Mouse (Mus musculus) forebrain, embryonic 13.5 days (tissue): ENCODE measurements around the gene Zfp367. TPM values are rescaled to one million over a fixed set of nuclear protein-coding genes. Genes with fewer than 3 reads are reported as not detected.

Experiments
- ATAC-seq: fragments of 200-750 bp; cut with Nextera tagmentation; 2 replicates; pipeline ENCODE4 v1.8.0; 2017
- H3K27ac ChIP-seq: fragments of 300-500 bp; sonication (generic); 2 replicates; pipeline ENCODE4 v1.5.1; 2015; ENCODE audit warnings: inconsistent platforms, mild to moderate bottlenecking, moderate library complexity
- H3K27me3 ChIP-seq: fragments of 300-500 bp; sonication (generic); 2 replicates; pipeline ENCODE4 v1.6.1; 2015; ENCODE audit warnings: mild to moderate bottlenecking, inconsistent platforms
- H3K36me3 ChIP-seq: fragments of 300-500 bp; sonication (generic); 2 replicates; pipeline ENCODE4 v1.6.1; 2015; ENCODE audit warnings: mild to moderate bottlenecking, inconsistent platforms; ENCODE audit not compliant: poor library complexity, severe bottlenecking
- H3K4me1 ChIP-seq: fragments of 300-500 bp; sonication (generic); 2 replicates; pipeline ENCODE4 v1.6.1; 2015; ENCODE audit warnings: inconsistent platforms
- H3K4me2 ChIP-seq: fragments of 300-500 bp; sonication (generic); 2 replicates; pipeline ENCODE4 v1.6.1; 2015; ENCODE audit warnings: inconsistent platforms, mild to moderate bottlenecking, moderate library complexity
- H3K4me3 ChIP-seq: fragments of 300-500 bp; sonication (generic); 2 replicates; pipeline ENCODE4 v1.5.1; 2015; ENCODE audit warnings: mild to moderate bottlenecking, inconsistent platforms
- H3K9ac ChIP-seq: fragments of 300-500 bp; sonication (generic); 2 replicates; pipeline ENCODE4 v1.6.1; 2015; ENCODE audit warnings: mild to moderate bottlenecking, inconsistent platforms
- H3K9me3 ChIP-seq: fragments of 300-500 bp; sonication (generic); replicated peaks from 2 replicates; pipeline ENCODE4 v1.6.1; 2016; ENCODE audit warnings: inconsistent platforms
- WGBS: fragments of 180-500 bp; shearing (Covaris S2); methylation state at CpG from one replicate; pipeline ENCODE4 v1.1.7; 2015; 5-methylcytosine and 5-hydroxymethylcytosine counted together
- polyA plus RNA-seq: library from polyadenylated mRNA; unstranded; fragments of >200 nt; fragmentation: Nextera tagmentation; extraction: Ambion mirVana; gene quantifications from 2 replicates; pipeline ENCODE4 v1.2.1, GENCODE M21; 2015

Gene Zfp367
- polyA plus RNA-seq, 1 experiment from 2014 or later, result 18.9 TPM

- ATAC-seq, result no peak
- no peak overlapping the region for H3K4me3 ChIP-seq
- H3K9me3 ChIP-seq, result no peaks in the 10 kb centered on the region
- no peak overlapping the region for H3K4me2 ChIP-seq
- WGBS, result 40% methylated on average over 5 of the region's 5 CpGs
- H3K36me3 ChIP-seq, result no peaks in the 10 kb centered on the region
- H3K4me1 ChIP-seq, result peaks cover 19% of the 10 kb centered on the region
- peaks cover 15% of the 10 kb centered on the region for H3K27me3 ChIP-seq
- no peak overlapping the region for H3K9ac ChIP-seq
- H3K27ac ChIP-seq, result no peak overlapping the region
Observed at GRCm38 (mm10) chr13:64108381-64108850, 44.6 kb downstream of the Zfp367 start.

- Histone ChIP-seq H3K27ac (no peak overlapping the region), H3K4me1 (peaks cover 19% of the 10 kb centered on the region), H3K9me3 (no peaks in the 10 kb centered on the region), H3K4me3 (no peak overlapping the region), H3K9ac (no peak overlapping the region), H3K4me2 (peak overlapping the region; percentile 15; the same call in 1 of the 2 replicates), H3K36me3 (no peaks in the 10 kb centered on the region), H3K27me3 (peaks cover 15% of the 10 kb centered on the region)
- ATAC-seq, result peak; percentile 45; the same call in 1 of the 2 replicates
- 24% methylated on average over 8 of the region's 8 CpGs for WGBS
Observed at GRCm38 (mm10) chr13:64107535-64107934, 45.5 kb downstream of the Zfp367 start.

- Histone ChIP-seq H3K36me3 (no peaks in the 10 kb centered on the region), H3K9me3 (no peaks in the 10 kb centered on the region), H3K27me3 (peaks cover 15% of the 10 kb centered on the region), H3K9ac (no peak overlapping the region), H3K4me3 (no peak overlapping the region), H3K27ac (no peak overlapping the region), H3K4me1 (peaks cover 19% of the 10 kb centered on the region), H3K4me2 (no peak overlapping the region)
- WGBS, result 38% methylated on average over 3 of the region's 3 CpGs
- ATAC-seq, result no peak
Observed at GRCm38 (mm10) chr13:64107105-64107504, 45.9 kb downstream of the Zfp367 start.

GRCm38 (mm10) chr13:64105690-64106089, 47.3 kb downstream of the Zfp367 start:
- Histone ChIP-seq H3K4me2 (no peak overlapping the region), H3K4me3 (no peak overlapping the region), H3K4me1 (peaks cover 19% of the 10 kb centered on the region), H3K27ac (no peak overlapping the region), H3K27me3 (peaks cover 15% of the 10 kb centered on the region), H3K9ac (no peak overlapping the region), H3K9me3 (no peaks in the 10 kb centered on the region), H3K36me3 (no peaks in the 10 kb centered on the region)
- no peak for ATAC-seq
- WGBS, result 91% methylated on average over 3 of the region's 3 CpGs

- H3K27me3 ChIP-seq, result peaks cover 11% of the 10 kb centered on the region; the same call in 1 of the 2 replicates
- 64% methylated on average over 3 of the region's 3 CpGs for WGBS
- no peak overlapping the region for H3K4me2 ChIP-seq
- H3K4me3 ChIP-seq, result no peak overlapping the region
- H3K36me3 ChIP-seq, result no peaks in the 10 kb centered on the region
- no peak overlapping the region for H3K9ac ChIP-seq
- no peaks in the 10 kb centered on the region for H3K4me1 ChIP-seq
- H3K27ac ChIP-seq, result no peak overlapping the region
- 0 out of 2 replicates have a peak, but pooled peaks have one; percentile 38 for ATAC-seq
- H3K9me3 ChIP-seq, result no peaks in the 10 kb centered on the region
Observed at GRCm38 (mm10) chr13:64100186-64100585, 52.8 kb downstream of the Zfp367 start.

- H3K4me3 ChIP-seq, result no peak overlapping the region
- no peak overlapping the region for H3K9ac ChIP-seq
- H3K9me3 ChIP-seq, result no peaks in the 10 kb centered on the region
- no peak overlapping the region for H3K27ac ChIP-seq
- H3K27me3 ChIP-seq, result 0 out of 2 replicates have a peak, but pooled peaks cover 5% of the 10 kb centered on the region
- no peak for ATAC-seq
- H3K36me3 ChIP-seq, result no peaks in the 10 kb centered on the region
- 80% methylated on average over 9 of the region's 9 CpGs for WGBS
- H3K4me1 ChIP-seq, result no peaks in the 10 kb centered on the region
- H3K4me2 ChIP-seq, result no peak overlapping the region
Observed at GRCm38 (mm10) chr13:64098992-64099391, 54.0 kb downstream of the Zfp367 start.

GRCm38 (mm10) chr13:64093341-64093740, 59.7 kb downstream of the Zfp367 start:
- 3% methylated on average over 1 of the region's 1 CpGs for WGBS
- ATAC-seq, result no peak

GRCm38 (mm10) chr13:64092752-64093151, 60.2 kb downstream of the Zfp367 start:
- H3K36me3 ChIP-seq, result no peaks in the 10 kb centered on the region
- H3K9me3 ChIP-seq, result no peaks in the 10 kb centered on the region
- H3K4me1 ChIP-seq, result no peaks in the 10 kb centered on the region
- H3K27ac ChIP-seq, result no peak overlapping the region
- H3K4me2 ChIP-seq, result no peak overlapping the region
- no peaks in the 10 kb centered on the region for H3K27me3 ChIP-seq
- ATAC-seq, result no peak
- H3K9ac ChIP-seq, result no peak overlapping the region
- no peak overlapping the region for H3K4me3 ChIP-seq
- 74% methylated on average over 6 of the region's 6 CpGs for WGBS

More at GRCm38 (mm10) chr13:64093341-64093740, 59.7 kb downstream of the Zfp367 start:
- no peaks in the 10 kb centered on the region for H3K36me3 ChIP-seq
- H3K4me2 ChIP-seq, result no peak overlapping the region
- H3K9me3 ChIP-seq, result no peaks in the 10 kb centered on the region
- H3K4me3 ChIP-seq, result no peak overlapping the region
- H3K27ac ChIP-seq, result no peak overlapping the region
- no peaks in the 10 kb centered on the region for H3K27me3 ChIP-seq
- H3K9ac ChIP-seq, result no peak overlapping the region
- H3K4me1 ChIP-seq, result no peaks in the 10 kb centered on the region

- WGBS, result 66% methylated on average over 3 of the region's 3 CpGs
Observed at GRCm38 (mm10) chr13:64092141-64092540, 60.9 kb downstream of the Zfp367 start.

GRCm38 (mm10) chr13:64091006-64091405, 62.0 kb downstream of the Zfp367 start:
- ATAC-seq, result no peak
- Histone ChIP-seq H3K4me1 (no peaks in the 10 kb centered on the region), H3K27ac (no peak overlapping the region), H3K9ac (no peak overlapping the region), H3K27me3 (no peaks in the 10 kb centered on the region), H3K4me2 (no peak overlapping the region), H3K9me3 (no peaks in the 10 kb centered on the region), H3K36me3 (no peaks in the 10 kb centered on the region), H3K4me3 (no peak overlapping the region)
- WGBS, result 59% methylated on average over 7 of the region's 7 CpGs

More at GRCm38 (mm10) chr13:64092141-64092540, 60.9 kb downstream of the Zfp367 start:
- no peak for ATAC-seq
- Histone ChIP-seq H3K9ac (no peak overlapping the region), H3K27ac (no peak overlapping the region), H3K36me3 (no peaks in the 10 kb centered on the region), H3K4me3 (no peak overlapping the region), H3K4me2 (no peak overlapping the region), H3K27me3 (no peaks in the 10 kb centered on the region), H3K4me1 (no peaks in the 10 kb centered on the region), H3K9me3 (no peaks in the 10 kb centered on the region)

- Histone ChIP-seq H3K36me3 (no peaks in the 10 kb centered on the region), H3K9me3 (no peaks in the 10 kb centered on the region), H3K4me2 (no peak overlapping the region), H3K4me3 (no peak overlapping the region), H3K27ac (no peak overlapping the region), H3K4me1 (no peaks in the 10 kb centered on the region), H3K27me3 (no peaks in the 10 kb centered on the region), H3K9ac (no peak overlapping the region)
- ATAC-seq, result no peak
- WGBS, result 86% methylated on average over 5 of the region's 5 CpGs
Observed at GRCm38 (mm10) chr13:64090278-64090677, 62.7 kb downstream of the Zfp367 start.

GRCm38 (mm10) chr13:64089130-64089529, 63.9 kb downstream of the Zfp367 start, which contains the start of gene Hsd17b3:
Hsd17b3 (minus strand) TSS chr13:64089230.
- Histone ChIP-seq H3K9me3 (no peaks in the 10 kb centered on the region), H3K36me3 (no peaks in the 10 kb centered on the region), H3K27ac (no peak within 1 kb of the TSS), H3K4me1 (no peaks in the 10 kb centered on the region), H3K27me3 (no peaks in the 10 kb centered on the region), H3K9ac (no peak within 1 kb of the TSS), H3K4me2 (no peak within 1 kb of the TSS), H3K4me3 (no peak within 1 kb of the TSS)
- 87% methylated on average over 4 of the region's 4 CpGs for WGBS
- ATAC-seq, result no peak

GRCm38 (mm10) chr13:64088057-64088456, 64.9 kb downstream of the Zfp367 start:
- Histone ChIP-seq H3K4me1 (no peaks in the 10 kb centered on the region), H3K4me3 (no peak overlapping the region), H3K27me3 (no peaks in the 10 kb centered on the region), H3K27ac (no peak overlapping the region), H3K36me3 (no peaks in the 10 kb centered on the region), H3K9ac (no peak overlapping the region), H3K9me3 (no peaks in the 10 kb centered on the region), H3K4me2 (no peak overlapping the region)
- no peak for ATAC-seq
- WGBS, result 84% methylated on average over 7 of the region's 7 CpGs
